Mouse (Mus musculus): ENCODE data around the gene Ptprs.

Ptprs gene

GRCm38 (mm10) chr17:56467456-56467884 is 8.8 kb downstream of the Ptprs start:
- DNase-seq (ENCODE audit: low read depth, low spot score), result no peak

DNA sequence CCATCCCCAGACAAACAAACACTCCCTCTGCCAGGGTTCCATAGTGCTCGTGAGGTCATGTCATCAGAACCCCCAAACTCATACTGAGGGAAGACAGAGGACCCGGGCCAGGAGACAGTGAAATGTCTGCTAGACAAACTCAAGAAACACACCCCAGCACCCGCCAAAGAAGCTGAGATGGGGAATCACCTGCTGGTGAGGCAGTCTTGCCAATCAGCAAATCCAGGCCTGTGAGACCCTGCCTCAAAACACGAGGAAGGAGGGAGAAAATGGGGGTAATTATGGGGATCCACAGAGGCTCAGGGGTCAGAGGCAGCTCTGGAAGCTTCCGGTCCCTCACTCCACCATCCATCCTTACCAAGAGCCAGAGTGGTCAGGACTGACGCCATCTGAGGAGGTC is 9.5 kb downstream of the Ptprs start:
- no peak for DNase-seq (ENCODE audit: low read depth, low spot score)

DNA sequence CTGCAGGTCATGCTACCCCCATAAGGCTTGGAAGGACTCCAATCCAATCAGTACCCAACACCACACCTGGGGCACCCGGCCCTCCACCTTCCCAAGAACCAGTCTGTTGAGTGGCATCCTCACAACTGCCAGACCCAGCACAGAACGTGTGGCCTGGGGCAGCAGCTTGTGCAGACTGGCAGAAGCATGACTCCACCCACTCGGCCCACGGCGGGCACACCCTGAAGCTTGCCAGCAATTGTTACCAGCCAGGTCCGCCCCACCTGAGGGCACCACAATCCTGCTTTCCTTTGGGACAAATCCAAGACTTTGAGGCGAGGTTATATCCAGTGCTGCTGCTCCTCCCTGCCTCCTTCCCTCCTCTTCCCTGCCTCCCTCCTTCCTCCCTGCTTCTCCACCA is 11.5 kb downstream of the Ptprs start:
- DNase-seq (ENCODE audit: low read depth, low spot score), result no peak

- DNase-seq (ENCODE audit: low read depth, low spot score), result no peak
These were observed 11.9 kb downstream of the Ptprs start for GRCm38 (mm10) chr17:56464345-56464744.

- DNase-seq (ENCODE audit: low read depth, low spot score), result no peak
These were observed 12.8 kb downstream of the Ptprs start for GRCm38 (mm10) chr17:56463500-56463899.

GRCm38 (mm10) chr17:56462835-56463455 is 13.3 kb downstream of the Ptprs start:
- DNase-seq (ENCODE audit: low read depth, low spot score), result no peak

DNA sequence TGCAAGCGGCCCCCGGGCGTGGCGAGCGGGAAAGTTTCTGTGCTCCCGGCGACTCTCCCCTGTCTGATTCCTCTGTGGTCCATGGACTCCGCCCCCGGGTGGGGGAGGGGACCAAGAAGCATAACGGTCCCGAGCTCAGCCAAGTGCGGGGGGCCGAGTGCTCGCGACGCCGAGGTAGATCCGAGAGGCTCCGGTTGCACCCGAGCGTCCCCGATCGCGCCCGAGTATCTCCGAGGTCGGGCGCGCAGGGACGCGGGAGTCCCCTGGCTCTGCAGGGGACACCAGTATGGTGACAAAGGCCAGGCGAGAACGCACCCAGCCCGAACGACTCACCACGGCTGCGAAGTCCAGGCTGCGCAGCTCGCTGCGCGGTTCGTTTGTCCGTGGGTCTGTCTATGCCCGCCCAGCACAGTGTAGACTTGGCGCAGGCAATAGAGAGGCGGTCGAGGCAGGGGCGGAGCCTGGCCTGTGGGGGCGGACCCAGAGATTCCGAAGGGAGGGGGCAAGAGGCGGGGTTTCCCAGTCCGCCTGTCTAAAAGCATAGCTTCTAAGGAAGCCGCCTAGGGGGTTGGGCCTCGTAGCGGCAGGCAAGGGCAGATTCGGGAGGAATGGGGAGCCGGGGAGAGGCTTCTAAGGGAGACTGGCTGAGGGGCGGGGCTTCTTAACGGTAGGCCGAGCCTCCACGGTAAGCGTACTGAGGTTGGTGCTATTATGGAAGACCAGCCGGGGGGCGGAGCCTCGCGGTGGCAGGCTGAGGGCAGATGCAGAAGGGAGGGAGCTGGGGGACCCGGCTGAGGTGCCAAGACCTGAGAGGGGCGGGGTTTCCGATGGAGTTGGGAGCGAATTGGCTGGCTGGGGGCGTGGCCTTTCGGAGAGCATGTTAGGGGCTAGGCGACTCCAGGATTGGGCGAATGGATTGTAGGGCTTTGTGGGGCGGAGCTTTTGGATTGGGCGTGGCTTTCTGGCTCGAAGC is 14.2 kb downstream of the Ptprs start:
- peak; percentile 99 for DNase-seq (ENCODE audit: low read depth, low spot score)

- no peak for DNase-seq (ENCODE audit: low read depth, low spot score)
These were observed 15.4 kb downstream of the Ptprs start for GRCm38 (mm10) chr17:56460876-56461275.

GRCm38 (mm10) chr17:56457442-56457841 is 18.8 kb downstream of the Ptprs start:
- no peak for DNase-seq (ENCODE audit: low read depth, low spot score)

- no peak for DNase-seq (ENCODE audit: low read depth, low spot score)
These were observed 19.9 kb downstream of the Ptprs start for GRCm38 (mm10) chr17:56456353-56456752.

- no peak for DNase-seq (ENCODE audit: low read depth, low spot score)
These were observed 22.6 kb downstream of the Ptprs start for GRCm38 (mm10) chr17:56453689-56454088.

DNA sequence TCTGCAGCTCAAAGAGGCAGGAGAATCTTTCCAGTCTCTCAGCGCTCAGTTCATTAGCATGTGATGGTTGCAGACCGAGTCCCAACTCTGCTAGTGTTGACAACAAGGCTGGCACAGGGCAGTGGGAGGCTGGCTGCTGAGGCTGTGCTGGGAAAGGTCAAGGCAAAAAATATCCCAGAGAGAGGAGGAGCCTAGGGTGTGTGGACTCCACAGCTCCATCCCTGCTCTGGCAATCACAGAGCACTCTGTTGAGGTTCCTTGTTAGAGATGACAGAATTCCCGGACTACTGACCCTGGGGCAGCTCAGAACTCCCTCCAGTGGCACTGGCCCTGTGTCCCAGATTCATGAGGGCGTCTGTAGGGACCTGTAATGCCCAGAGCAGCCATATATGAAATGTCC is 23.0 kb downstream of the Ptprs start:
- no peak for DNase-seq (ENCODE audit: low read depth, low spot score)

DNA sequence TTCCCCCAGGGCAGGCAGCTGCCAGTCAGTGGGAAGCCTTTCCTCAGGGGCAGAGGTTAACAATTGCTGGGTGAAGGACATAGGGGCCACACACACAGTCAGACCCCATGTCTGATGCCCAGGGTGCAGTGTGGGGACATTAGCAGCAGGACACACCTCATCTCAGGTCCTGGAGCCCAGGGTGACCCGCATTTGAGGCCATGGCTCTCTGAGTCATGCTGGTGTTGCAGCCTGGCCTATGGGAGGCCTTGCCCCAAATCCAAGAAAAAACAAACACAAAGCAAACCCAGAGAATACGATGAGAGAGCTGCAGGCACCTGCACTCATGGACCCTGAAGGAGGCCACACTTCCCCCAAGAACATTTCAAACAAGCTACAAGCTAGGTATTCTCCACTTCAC is 28.6 kb downstream of the Ptprs start:
- no peak for DNase-seq (ENCODE audit: low read depth, low spot score)

- peak; percentile 28 for DNase-seq (ENCODE audit: low read depth, low spot score)
These were observed 30.9 kb downstream of the Ptprs start for GRCm38 (mm10) chr17:56445397-56445796.

- DNase-seq (ENCODE audit: low read depth, low spot score), result no peak
These were observed 31.5 kb downstream of the Ptprs start for GRCm38 (mm10) chr17:56444771-56445170.

- peak; percentile 75 for DNase-seq (ENCODE audit: low read depth, low spot score)
These were observed 32.9 kb downstream of the Ptprs start for GRCm38 (mm10) chr17:56443341-56443795.

GRCm38 (mm10) chr17:56442316-56442715 is 34.0 kb downstream of the Ptprs start:
- DNase-seq (ENCODE audit: low read depth, low spot score), result no peak

- no peak for DNase-seq (ENCODE audit: low read depth, low spot score)
These were observed 36.4 kb downstream of the Ptprs start for GRCm38 (mm10) chr17:56439731-56440460.

DNA sequence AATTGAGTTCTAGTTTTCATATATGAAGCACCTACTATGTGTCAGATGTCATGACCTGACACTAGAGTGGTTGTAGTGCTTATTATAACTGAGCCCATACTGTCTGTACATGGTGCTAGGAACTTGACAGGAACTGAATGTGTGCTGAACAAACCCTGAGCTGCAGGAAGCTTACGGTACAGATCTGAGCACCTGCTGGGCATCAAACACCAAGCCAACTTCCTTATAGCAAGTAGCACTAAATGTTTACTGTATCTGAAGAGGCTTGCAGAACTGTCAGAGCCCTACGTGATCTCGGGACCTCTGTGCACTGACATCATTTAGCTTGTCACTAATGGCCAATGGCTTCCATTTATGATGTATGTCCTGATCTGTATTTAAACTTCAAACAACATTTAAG is 44.7 kb downstream of the Ptprs start:
- DNase-seq (ENCODE audit: low read depth, low spot score), result no peak

DNA sequence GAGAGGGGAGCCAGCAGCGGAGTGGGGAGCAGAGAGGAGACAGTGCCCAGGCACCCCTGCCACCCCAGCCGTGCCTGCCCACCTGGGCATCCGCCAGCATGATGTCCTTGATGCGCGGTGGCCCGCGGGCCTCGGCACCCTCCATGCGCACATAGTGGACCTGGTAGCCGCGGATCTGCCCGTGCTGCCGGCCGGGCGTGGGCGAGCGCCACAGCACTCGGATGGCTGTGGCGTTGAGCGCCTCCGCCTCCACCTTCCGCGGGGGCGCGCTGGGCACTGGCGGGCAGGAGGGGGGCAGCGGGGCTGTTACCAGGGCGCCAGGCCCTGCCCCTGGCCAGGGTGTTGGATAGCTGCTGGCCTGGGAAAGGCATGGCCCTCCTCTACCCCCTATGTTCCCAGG is 48.4 kb downstream of the Ptprs start:
- DNase-seq (ENCODE audit: low read depth, low spot score), result no peak

- no peak for DNase-seq (ENCODE audit: low read depth, low spot score)
These were observed 50.3 kb downstream of the Ptprs start for GRCm38 (mm10) chr17:56425941-56426340.

- peak; percentile 86 for DNase-seq (ENCODE audit: low read depth, low spot score)
These were observed 50.7 kb downstream of the Ptprs start for GRCm38 (mm10) chr17:56425584-56425914.

All from A20 (cell line).